Mouse (Mus musculus): ENCODE results near the gene Hectd1.

DNA sequence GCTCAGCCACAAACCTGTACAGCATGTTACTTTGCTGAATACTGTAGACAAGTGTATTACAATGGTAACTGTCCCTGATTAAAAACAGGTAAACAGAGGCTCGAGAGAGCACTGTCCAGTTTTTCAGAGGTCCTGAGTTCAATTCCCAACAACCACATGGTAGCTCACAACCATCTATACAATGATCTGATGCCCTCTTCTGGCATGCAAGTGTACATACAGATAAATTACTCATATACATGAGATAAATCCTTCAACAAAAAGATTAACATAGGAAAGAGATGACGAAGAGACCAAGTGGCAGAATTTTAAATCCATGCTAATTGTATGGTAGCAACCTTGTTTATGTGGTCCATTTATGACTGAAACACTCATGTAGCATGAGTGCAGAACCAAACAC, 82.0 kb downstream of the Hectd1 start:
- TF ChIP-seq GATA1 (IDR thresholded peaks at IDR 0.05; ENCODE audit: low read length) (no peak), TAL1 (IDR thresholded peaks at IDR 0.05; ENCODE audit: low read length) (no peak)

Measured in erythroblast, embryonic 14.5 days (primary cell).